Mouse (Mus musculus) limb, embryonic 15.5 days (tissue): Measurements from ENCODE around the gene Vrk1. TPM values are rescaled to one million over a fixed set of nuclear protein-coding genes. Genes with fewer than 3 reads are reported as not detected.

Experiments used
- ATAC-seq: fragments of 200-750 bp; cut with Nextera tagmentation; 2 replicates; pipeline ENCODE4 v1.8.0; 2017; ENCODE audit warnings: low read depth, moderate TSS enrichment; ENCODE audit not compliant: insufficient number of reproducible peaks, low FRiP score, low TSS enrichment
- H3K27ac ChIP-seq: fragments of 300-500 bp; sonication (generic); 2 replicates; pipeline ENCODE4 v1.5.1; 2015; ENCODE audit warnings: moderate library complexity, mild to moderate bottlenecking, inconsistent platforms
- H3K27me3 ChIP-seq: fragments of 300-500 bp; sonication (generic); 2 replicates; pipeline ENCODE4 v1.6.1; 2015; ENCODE audit warnings: inconsistent platforms
- H3K36me3 ChIP-seq: fragments of 300-500 bp; sonication (generic); 2 replicates; pipeline ENCODE4 v1.6.1; 2015; ENCODE audit warnings: inconsistent platforms
- H3K4me1 ChIP-seq: fragments of 300-500 bp; sonication (generic); 2 replicates; pipeline ENCODE4 v1.6.1; 2015; ENCODE audit warnings: inconsistent platforms
- H3K4me2 ChIP-seq: fragments of 300-500 bp; sonication (generic); 2 replicates; pipeline ENCODE4 v1.6.1; 2015; ENCODE audit warnings: mild to moderate bottlenecking, inconsistent platforms
- H3K4me3 ChIP-seq: fragments of 300-500 bp; sonication (generic); 2 replicates; pipeline ENCODE4 v1.5.1; 2015; ENCODE audit warnings: mild to moderate bottlenecking, inconsistent platforms
- H3K9ac ChIP-seq: fragments of 300-500 bp; sonication (generic); 2 replicates; pipeline ENCODE4 v1.6.1; 2015; ENCODE audit warnings: inconsistent platforms
- H3K9me3 ChIP-seq: fragments of 300-500 bp; sonication (generic); 2 replicates; pipeline ENCODE4 v1.6.1; 2016; ENCODE audit warnings: inconsistent platforms
- WGBS: fragments of 180-500 bp; shearing (Covaris S2); methylation state at CpG from one replicate; pipeline ENCODE4 v1.1.7; 2015; 5-methylcytosine and 5-hydroxymethylcytosine counted together
- polyA plus RNA-seq: library from polyadenylated mRNA; unstranded; fragments of >200 nt; fragmentation: Nextera tagmentation; extraction: Ambion mirVana; gene quantifications from 2 replicates; pipeline ENCODE4 v1.2.1, GENCODE M21; 2015

Vrk1 gene
- polyA plus RNA-seq, 1 experiment from 2014 or later: 51.8 TPM

GRCm38 (mm10) chr12:106102726-106103643 is 93.0 kb downstream of the Vrk1 start:
- H3K4me1 ChIP-seq: peaks cover 11% of the 10 kb centered on the region
- H3K9ac ChIP-seq: no peak overlapping the region
- WGBS: 44% methylated on average over 16 of the region's 16 CpGs
- H3K27me3 ChIP-seq: no peaks in the 10 kb centered on the region
- H3K9me3 ChIP-seq: no peaks in the 10 kb centered on the region
- H3K36me3 ChIP-seq: no peaks in the 10 kb centered on the region
- H3K27ac ChIP-seq: no peak overlapping the region
- no peak for ATAC-seq
- no peak overlapping the region for H3K4me3 ChIP-seq
- no peak overlapping the region for H3K4me2 ChIP-seq

- H3K4me3 ChIP-seq: no peak overlapping the region
- WGBS: 80% methylated on average over 14 of the region's 14 CpGs
Observed at GRCm38 (mm10) chr12:106107272-106107671, 97.2 kb downstream of the Vrk1 start.

DNA sequence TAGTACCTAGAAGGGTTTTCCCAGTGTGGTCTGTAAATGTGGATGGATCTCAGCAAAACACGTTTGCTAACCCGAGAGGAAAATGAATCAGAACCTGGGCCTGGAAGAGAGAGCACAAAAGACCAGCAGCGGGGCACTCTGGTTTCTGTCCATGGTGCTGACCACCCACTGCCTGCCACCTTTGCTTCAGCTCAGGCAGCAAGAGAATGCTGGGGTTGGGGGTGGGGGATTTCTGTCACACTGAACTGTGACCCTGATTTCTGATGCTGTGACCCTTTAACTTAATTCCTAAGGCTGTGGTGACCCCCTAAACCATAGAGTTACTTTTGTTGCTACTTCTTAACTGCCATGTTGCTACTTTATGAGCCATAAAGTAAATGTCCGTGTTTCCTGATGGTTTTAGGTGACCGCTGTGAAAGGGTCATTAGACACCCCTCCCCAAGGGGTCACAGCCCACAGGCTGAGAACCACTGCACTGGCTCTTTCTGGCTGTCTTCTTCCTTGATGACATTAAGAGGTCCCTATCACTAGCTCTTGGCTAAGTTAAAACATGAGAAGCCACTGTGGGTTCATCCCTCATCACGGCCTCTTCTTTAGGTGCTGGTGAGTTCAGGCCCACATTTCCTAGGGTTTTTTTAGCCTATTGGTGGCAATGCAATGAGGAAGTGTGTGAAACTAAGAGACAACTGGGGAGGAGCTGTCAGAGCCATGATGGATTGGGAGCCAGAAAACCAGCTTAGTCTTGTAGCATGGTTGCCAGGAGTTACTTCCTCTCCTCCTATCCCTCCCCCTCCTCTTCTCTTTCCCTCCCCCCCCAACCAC is 105.3 kb downstream of the Vrk1 start:
- Histone ChIP-seq H3K4me2 (no peak overlapping the region), H3K4me3 (no peak overlapping the region)

More at GRCm38 (mm10) chr12:106107272-106107671, 97.2 kb downstream of the Vrk1 start:
- Histone ChIP-seq H3K9me3 (no peaks in the 10 kb centered on the region), H3K27me3 (no peaks in the 10 kb centered on the region), H3K36me3 (no peaks in the 10 kb centered on the region), H3K9ac (no peak overlapping the region), H3K4me1 (peaks cover 11% of the 10 kb centered on the region), H3K27ac (no peak overlapping the region), H3K4me2 (no peak overlapping the region)
- ATAC-seq: no peak

DNA sequence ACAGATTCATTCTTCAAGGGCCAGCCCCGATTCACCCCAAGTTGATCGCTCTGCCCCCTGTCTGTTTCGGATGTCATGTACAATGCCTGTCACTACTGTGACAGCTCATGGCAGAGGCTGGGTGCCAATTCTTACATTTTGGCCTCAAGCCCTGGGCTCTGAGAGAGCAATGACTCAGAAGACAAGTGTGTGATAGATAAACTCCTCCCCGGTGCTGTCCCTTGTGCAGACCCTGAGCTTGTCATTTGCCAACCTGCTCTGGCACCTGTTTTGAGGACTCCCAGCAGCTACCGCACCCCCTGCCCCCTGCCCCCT is 105.8 kb downstream of the Vrk1 start:
- H3K4me3 ChIP-seq: no peak overlapping the region
- H3K27ac ChIP-seq: no peak overlapping the region
- no peaks in the 10 kb centered on the region for H3K4me1 ChIP-seq
- 43% methylated on average over 5 of the region's 5 CpGs for WGBS
- ATAC-seq: no peak
- no peak overlapping the region for H3K4me2 ChIP-seq
- H3K9ac ChIP-seq: no peak overlapping the region
- no peaks in the 10 kb centered on the region for H3K36me3 ChIP-seq
- no peaks in the 10 kb centered on the region for H3K27me3 ChIP-seq
- no peaks in the 10 kb centered on the region for H3K9me3 ChIP-seq

More for the DNA sequence above, 105.3 kb downstream of the Vrk1 start:
- H3K9me3 ChIP-seq: no peaks in the 10 kb centered on the region
- H3K27ac ChIP-seq: no peak overlapping the region
- H3K9ac ChIP-seq: no peak overlapping the region
- H3K36me3 ChIP-seq: no peaks in the 10 kb centered on the region
- no peaks in the 10 kb centered on the region for H3K27me3 ChIP-seq
- no peak for ATAC-seq
- 9% methylated on average over 6 of the region's 6 CpGs for WGBS
- no peaks in the 10 kb centered on the region for H3K4me1 ChIP-seq

DNA sequence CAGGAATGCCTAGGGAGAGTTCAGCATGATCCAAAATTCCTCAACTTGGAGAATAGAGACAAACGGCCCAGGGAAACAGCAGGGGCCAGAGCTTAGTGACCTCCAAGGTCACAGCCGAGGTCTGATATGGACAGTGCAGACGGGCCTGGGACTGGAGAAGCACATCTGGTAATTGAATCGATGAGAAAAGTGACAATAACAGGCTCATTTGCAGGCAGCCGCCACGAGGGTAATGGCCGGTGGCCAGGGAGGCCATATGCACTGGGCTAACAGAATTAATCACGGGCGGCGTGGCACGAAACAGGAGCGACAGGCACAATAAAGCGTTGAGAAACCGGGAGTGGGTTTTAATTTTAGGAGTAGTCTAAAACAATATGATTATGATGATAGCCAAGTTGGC is 113.2 kb downstream of the Vrk1 start:
- H3K4me1 ChIP-seq: no peaks in the 10 kb centered on the region
- no peak overlapping the region for H3K9ac ChIP-seq
- 51% methylated on average over 14 of the region's 14 CpGs for WGBS
- no peaks in the 10 kb centered on the region for H3K27me3 ChIP-seq
- no peak overlapping the region for H3K4me3 ChIP-seq
- H3K9me3 ChIP-seq: no peaks in the 10 kb centered on the region
- no peak for ATAC-seq
- no peaks in the 10 kb centered on the region for H3K36me3 ChIP-seq
- H3K27ac ChIP-seq: no peak overlapping the region
- no peak overlapping the region for H3K4me2 ChIP-seq

DNA sequence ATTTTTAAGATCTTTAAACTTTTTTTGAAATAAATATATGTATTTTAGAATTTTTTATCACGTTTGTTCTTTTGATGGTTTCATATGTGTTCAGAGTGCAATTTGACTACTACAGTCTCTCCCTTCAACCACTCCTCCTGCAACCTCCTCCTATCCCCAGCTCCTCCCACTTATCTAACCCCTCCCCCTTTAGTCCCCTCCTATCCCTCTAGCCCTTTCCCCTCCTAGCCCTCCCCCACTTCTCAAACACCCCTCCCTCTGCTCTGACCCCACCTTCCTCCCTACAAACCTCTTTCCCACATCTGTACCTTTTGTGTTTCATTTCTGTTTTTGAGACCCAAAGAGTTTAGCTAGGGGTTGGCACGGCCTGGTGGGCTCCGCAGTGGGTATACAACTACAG is 114.6 kb downstream of the Vrk1 start:
- H3K27me3 ChIP-seq: no peaks in the 10 kb centered on the region
- no peak overlapping the region for H3K9ac ChIP-seq
- no peaks in the 10 kb centered on the region for H3K36me3 ChIP-seq
- no peak overlapping the region for H3K4me3 ChIP-seq
- H3K4me2 ChIP-seq: no peak overlapping the region
- no peak overlapping the region for H3K27ac ChIP-seq
- 92% methylated on average over 3 of the region's 3 CpGs for WGBS
- no peak for ATAC-seq
- no peaks in the 10 kb centered on the region for H3K9me3 ChIP-seq
- no peaks in the 10 kb centered on the region for H3K4me1 ChIP-seq

Other genes starting within 250 kb of the Vrk1 start
- gene Papola, start 225.5 kb upstream of the Vrk1 start, polyA plus RNA-seq: 184 and 185 TPM in 2 replicates